Mouse (Mus musculus): ENCODE results near the gene Ift80.
"Not testable (repeated sequence)": the region's sequence is repeated elsewhere in the genome, so short reads cannot be mapped to it uniquely, and the experiment has no call there.

DNA sequence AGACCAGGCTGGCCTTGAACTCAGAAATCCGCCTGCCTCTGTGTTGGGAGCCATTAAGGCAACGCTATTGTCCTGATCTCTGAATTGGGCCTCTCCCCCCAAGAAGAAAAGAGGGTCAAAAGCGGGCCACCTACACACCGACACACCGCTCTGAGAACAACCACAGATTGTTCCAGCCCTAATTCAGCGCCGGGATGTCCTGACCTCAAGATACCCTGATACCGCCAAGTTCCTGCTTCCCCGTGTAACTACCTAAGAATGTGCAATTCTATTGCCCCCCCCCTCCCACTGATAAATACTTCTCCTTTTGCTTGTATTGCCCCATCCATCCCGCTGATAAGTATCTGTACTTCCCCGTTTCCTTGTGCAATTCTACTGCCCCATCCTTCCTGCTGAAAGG, 52.4 kb downstream of the Ift80 start:
- TF ChIP-seq POLR2A, CTCF (IDR thresholded peaks at IDR 0.05; ENCODE audit: insufficient read depth, low read depth, low read length): not testable (repeated sequence)
